Mouse (Mus musculus): ENCODE measurements around the gene Ar. TPM values are rescaled to one million over a fixed set of nuclear protein-coding genes. Genes with fewer than 3 reads are reported as not detected.

Gene Ar
- polyA plus RNA-seq, 1 experiment from 2014 or later = 0.28 TPM

- Histone ChIP-seq H3K9ac (ENCODE audit: low read length) (no peak overlapping the region), H3K4me2 (ENCODE audit: low read depth, low read length) (no peak overlapping the region), H3K27ac (ENCODE audit: low read length) (no peak overlapping the region), H3K4me3 (ENCODE audit: low read length) (no peak overlapping the region), H3K9me3 (replicated peaks; ENCODE audit: control insufficient read depth, low read length) (no peaks in the 10 kb centered on the region), H3K27me3 (ENCODE audit: control insufficient read depth, insufficient read depth, low read length) (no peaks in the 10 kb centered on the region), H3K4me1 (ENCODE audit: control insufficient read depth, insufficient read depth, low read length) (no peaks in the 10 kb centered on the region), H3K36me3 (ENCODE audit: control insufficient read depth, insufficient read depth) (no peaks in the 10 kb centered on the region)
- ATAC-seq (replicated peaks; ENCODE audit: extremely low read depth, insufficient read depth, low FRiP score) = no peak
- WGBS = 86% methylated on average over 2 of the region's 2 CpGs
Measured at GRCm38 (mm10) chrX:98245108-98245507, 96.5 kb downstream of the Ar start.

- no peak overlapping the region for H3K4me3 ChIP-seq (ENCODE audit: low read length)
- no peaks in the 10 kb centered on the region for H3K27me3 ChIP-seq (ENCODE audit: control insufficient read depth, insufficient read depth, low read length)
- no peaks in the 10 kb centered on the region for H3K4me1 ChIP-seq (ENCODE audit: control insufficient read depth, insufficient read depth, low read length)
- 71% methylated on average over 4 of the region's 4 CpGs for WGBS
- H3K9ac ChIP-seq (ENCODE audit: low read length) = no peak overlapping the region
- H3K4me2 ChIP-seq (ENCODE audit: low read depth, low read length) = no peak overlapping the region
- H3K36me3 ChIP-seq (ENCODE audit: control insufficient read depth, insufficient read depth) = no peaks in the 10 kb centered on the region
- no peaks in the 10 kb centered on the region for H3K9me3 ChIP-seq (replicated peaks; ENCODE audit: control insufficient read depth, low read length)
- H3K27ac ChIP-seq (ENCODE audit: low read length) = no peak overlapping the region
- no peak for ATAC-seq (replicated peaks; ENCODE audit: extremely low read depth, insufficient read depth, low FRiP score)
Measured at GRCm38 (mm10) chrX:98248363-98248762, 99.8 kb downstream of the Ar start.

GRCm38 (mm10) chrX:98259620-98260019, 111.1 kb downstream of the Ar start:
- no peaks in the 10 kb centered on the region; the same call in 1 of the 2 replicates for H3K27me3 ChIP-seq (ENCODE audit: control insufficient read depth, insufficient read depth, low read length)
- ATAC-seq (replicated peaks; ENCODE audit: extremely low read depth, insufficient read depth, low FRiP score) = no peak
- H3K36me3 ChIP-seq (ENCODE audit: control insufficient read depth, insufficient read depth) = no peaks in the 10 kb centered on the region
- no peaks in the 10 kb centered on the region for H3K4me1 ChIP-seq (ENCODE audit: control insufficient read depth, insufficient read depth, low read length)
- no peak overlapping the region for H3K4me3 ChIP-seq (ENCODE audit: low read length)
- no peak overlapping the region for H3K9ac ChIP-seq (ENCODE audit: low read length)
- 81% methylated on average over 2 of the region's 2 CpGs for WGBS
- H3K27ac ChIP-seq (ENCODE audit: low read length) = no peak overlapping the region
- no peaks in the 10 kb centered on the region for H3K9me3 ChIP-seq (replicated peaks; ENCODE audit: control insufficient read depth, low read length)
- no peak overlapping the region for H3K4me2 ChIP-seq (ENCODE audit: low read depth, low read length)

- 82% methylated on average over 2 of the region's 2 CpGs for WGBS
- Histone ChIP-seq H3K27me3 (ENCODE audit: control insufficient read depth, insufficient read depth, low read length) (no peaks in the 10 kb centered on the region), H3K4me1 (ENCODE audit: control insufficient read depth, insufficient read depth, low read length) (no peaks in the 10 kb centered on the region)
Measured at GRCm38 (mm10) chrX:98265755-98266154, 117.2 kb downstream of the Ar start.

GRCm38 (mm10) chrX:98271361-98271760, 122.8 kb downstream of the Ar start:
- no peak overlapping the region for H3K9ac ChIP-seq (ENCODE audit: low read length)
- H3K27ac ChIP-seq (ENCODE audit: low read length) = no peak overlapping the region
- no peak overlapping the region for H3K4me2 ChIP-seq (ENCODE audit: low read depth, low read length)
- H3K27me3 ChIP-seq (ENCODE audit: control insufficient read depth, insufficient read depth, low read length) = no peaks in the 10 kb centered on the region
- ATAC-seq (replicated peaks; ENCODE audit: extremely low read depth, insufficient read depth, low FRiP score) = no peak
- no peaks in the 10 kb centered on the region for H3K4me1 ChIP-seq (ENCODE audit: control insufficient read depth, insufficient read depth, low read length)
- no peak overlapping the region for H3K4me3 ChIP-seq (ENCODE audit: low read length)
- no peaks in the 10 kb centered on the region for H3K36me3 ChIP-seq (ENCODE audit: control insufficient read depth, insufficient read depth)
- no peaks in the 10 kb centered on the region for H3K9me3 ChIP-seq (replicated peaks; ENCODE audit: control insufficient read depth, low read length)

More at GRCm38 (mm10) chrX:98265755-98266154, 117.2 kb downstream of the Ar start:
- Histone ChIP-seq H3K4me2 (ENCODE audit: low read depth, low read length) (no peak overlapping the region), H3K9ac (ENCODE audit: low read length) (no peak overlapping the region), H3K9me3 (replicated peaks; ENCODE audit: control insufficient read depth, low read length) (no peaks in the 10 kb centered on the region), H3K27ac (ENCODE audit: low read length) (no peak overlapping the region), H3K4me3 (ENCODE audit: low read length) (no peak overlapping the region), H3K36me3 (ENCODE audit: control insufficient read depth, insufficient read depth) (no peaks in the 10 kb centered on the region)
- ATAC-seq (replicated peaks; ENCODE audit: extremely low read depth, insufficient read depth, low FRiP score) = no peak

- Histone ChIP-seq H3K4me3 (ENCODE audit: low read length) (no peak overlapping the region), H3K27me3 (ENCODE audit: control insufficient read depth, insufficient read depth, low read length) (no peaks in the 10 kb centered on the region), H3K4me2 (ENCODE audit: low read depth, low read length) (no peak overlapping the region), H3K27ac (ENCODE audit: low read length) (no peak overlapping the region), H3K9ac (ENCODE audit: low read length) (no peak overlapping the region), H3K36me3 (ENCODE audit: control insufficient read depth, insufficient read depth) (no peaks in the 10 kb centered on the region), H3K4me1 (ENCODE audit: control insufficient read depth, insufficient read depth, low read length) (no peaks in the 10 kb centered on the region), H3K9me3 (replicated peaks; ENCODE audit: control insufficient read depth, low read length) (no peaks in the 10 kb centered on the region)
- 44% methylated on average over 1 of the region's 1 CpGs for WGBS
- ATAC-seq (replicated peaks; ENCODE audit: extremely low read depth, insufficient read depth, low FRiP score) = no peak
Measured at GRCm38 (mm10) chrX:98291763-98292162, 143.2 kb downstream of the Ar start.

GRCm38 (mm10) chrX:98300685-98301084, 152.1 kb downstream of the Ar start:
- Histone ChIP-seq H3K27ac (ENCODE audit: low read length) (no peak overlapping the region), H3K9me3 (replicated peaks; ENCODE audit: control insufficient read depth, low read length) (no peaks in the 10 kb centered on the region), H3K9ac (ENCODE audit: low read length) (no peak overlapping the region), H3K4me1 (ENCODE audit: control insufficient read depth, insufficient read depth, low read length) (no peaks in the 10 kb centered on the region), H3K36me3 (ENCODE audit: control insufficient read depth, insufficient read depth) (no peaks in the 10 kb centered on the region), H3K4me2 (ENCODE audit: low read depth, low read length) (no peak overlapping the region), H3K27me3 (ENCODE audit: control insufficient read depth, insufficient read depth, low read length) (no peaks in the 10 kb centered on the region), H3K4me3 (ENCODE audit: low read length) (no peak overlapping the region)
- ATAC-seq (replicated peaks; ENCODE audit: extremely low read depth, insufficient read depth, low FRiP score) = no peak
- WGBS = 59% methylated on average over 4 of the region's 4 CpGs

- 56% methylated on average over 2 of the region's 2 CpGs for WGBS
- H3K9me3 ChIP-seq (replicated peaks; ENCODE audit: control insufficient read depth, low read length) = no peaks in the 10 kb centered on the region
- no peak overlapping the region for H3K4me2 ChIP-seq (ENCODE audit: low read depth, low read length)
- H3K4me1 ChIP-seq (ENCODE audit: control insufficient read depth, insufficient read depth, low read length) = no peaks in the 10 kb centered on the region
- H3K36me3 ChIP-seq (ENCODE audit: control insufficient read depth, insufficient read depth) = no peaks in the 10 kb centered on the region
- no peaks in the 10 kb centered on the region for H3K27me3 ChIP-seq (ENCODE audit: control insufficient read depth, insufficient read depth, low read length)
- no peak overlapping the region for H3K4me3 ChIP-seq (ENCODE audit: low read length)
- H3K27ac ChIP-seq (ENCODE audit: low read length) = no peak overlapping the region
- H3K9ac ChIP-seq (ENCODE audit: low read length) = no peak overlapping the region
- ATAC-seq (replicated peaks; ENCODE audit: extremely low read depth, insufficient read depth, low FRiP score) = no peak
Measured at GRCm38 (mm10) chrX:98301924-98302323, 153.4 kb downstream of the Ar start.

GRCm38 (mm10) chrX:98315961-98316360, 167.4 kb downstream of the Ar start:
- no peaks in the 10 kb centered on the region for H3K4me1 ChIP-seq (ENCODE audit: control insufficient read depth, insufficient read depth, low read length)
- H3K9ac ChIP-seq (ENCODE audit: low read length) = no peak overlapping the region
- H3K4me3 ChIP-seq (ENCODE audit: low read length) = no peak overlapping the region
- H3K36me3 ChIP-seq (ENCODE audit: control insufficient read depth, insufficient read depth) = no peaks in the 10 kb centered on the region
- no peaks in the 10 kb centered on the region for H3K9me3 ChIP-seq (replicated peaks; ENCODE audit: control insufficient read depth, low read length)
- no peak overlapping the region for H3K27ac ChIP-seq (ENCODE audit: low read length)
- WGBS = 79% methylated on average over 3 of the region's 3 CpGs
- no peak overlapping the region for H3K4me2 ChIP-seq (ENCODE audit: low read depth, low read length)
- ATAC-seq (replicated peaks; ENCODE audit: extremely low read depth, insufficient read depth, low FRiP score) = no peak
- H3K27me3 ChIP-seq (ENCODE audit: control insufficient read depth, insufficient read depth, low read length) = no peaks in the 10 kb centered on the region

- Histone ChIP-seq H3K9ac (ENCODE audit: low read length) (no peak overlapping the region), H3K4me3 (ENCODE audit: low read length) (no peak overlapping the region), H3K27me3 (ENCODE audit: control insufficient read depth, insufficient read depth, low read length) (no peaks in the 10 kb centered on the region), H3K27ac (ENCODE audit: low read length) (no peak overlapping the region), H3K9me3 (replicated peaks; ENCODE audit: control insufficient read depth, low read length) (no peaks in the 10 kb centered on the region), H3K4me1 (ENCODE audit: control insufficient read depth, insufficient read depth, low read length) (no peaks in the 10 kb centered on the region), H3K36me3 (ENCODE audit: control insufficient read depth, insufficient read depth) (no peaks in the 10 kb centered on the region), H3K4me2 (ENCODE audit: low read depth, low read length) (no peak overlapping the region)
- ATAC-seq (replicated peaks; ENCODE audit: extremely low read depth, insufficient read depth, low FRiP score) = no peak
Measured at GRCm38 (mm10) chrX:98317483-98317882, 168.9 kb downstream of the Ar start.
